Mouse (Mus musculus): ENCODE results near the gene Slc28a1. TPM values are rescaled to one million over a fixed set of nuclear protein-coding genes. Genes with fewer than 3 reads are reported as not detected.

Gene Slc28a1
- polyA plus RNA-seq, 1 experiment from 2014 or later = not detected

DNA sequence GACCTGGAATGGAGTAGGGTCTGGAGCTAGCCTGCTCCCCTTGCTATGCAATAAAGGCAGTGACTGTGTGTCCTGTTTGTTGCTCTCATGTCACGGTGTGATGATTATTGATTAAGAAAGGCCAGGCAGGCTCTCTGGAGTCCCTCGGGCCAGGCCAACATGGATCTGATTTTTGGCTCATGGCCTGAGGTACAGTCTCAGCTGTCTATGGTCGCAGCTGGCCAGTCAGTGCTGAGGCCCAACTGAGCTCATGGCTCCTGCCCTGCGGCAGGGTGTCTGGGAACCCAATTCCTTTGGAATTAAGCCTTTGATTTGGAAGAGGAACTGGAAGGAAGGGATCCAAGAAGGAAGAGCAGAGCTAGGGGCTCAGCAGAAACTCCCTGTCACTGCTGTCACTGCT, 9.1 kb upstream of the Slc28a1 start:
- no peak for ATAC-seq
- H3K4me1 ChIP-seq = no peaks in the 10 kb centered on the region
- no peak overlapping the region for H3K9ac ChIP-seq
- no peaks in the 10 kb centered on the region for H3K27me3 ChIP-seq
- H3K9me3 ChIP-seq (replicated peaks) = no peaks in the 10 kb centered on the region
- no peaks in the 10 kb centered on the region for H3K36me3 ChIP-seq (ENCODE audit: poor library complexity, severe bottlenecking)
- H3K27ac ChIP-seq = no peak overlapping the region
- no peak overlapping the region for H3K4me3 ChIP-seq
- WGBS = 64% methylated on average over 4 of the region's 4 CpGs
- no peak overlapping the region for H3K4me2 ChIP-seq

GRCm38 (mm10) chr7:81108226-81108625, 6.4 kb upstream of the Slc28a1 start:
- no peak overlapping the region for H3K4me2 ChIP-seq
- no peak overlapping the region for H3K4me3 ChIP-seq
- WGBS = 90% methylated on average over 5 of the region's 5 CpGs
- no peak overlapping the region for H3K9ac ChIP-seq
- no peak overlapping the region for H3K27ac ChIP-seq
- H3K36me3 ChIP-seq (ENCODE audit: poor library complexity, severe bottlenecking) = no peaks in the 10 kb centered on the region
- no peak for ATAC-seq
- H3K4me1 ChIP-seq = no peaks in the 10 kb centered on the region
- H3K27me3 ChIP-seq = no peaks in the 10 kb centered on the region
- H3K9me3 ChIP-seq (replicated peaks) = no peaks in the 10 kb centered on the region

DNA sequence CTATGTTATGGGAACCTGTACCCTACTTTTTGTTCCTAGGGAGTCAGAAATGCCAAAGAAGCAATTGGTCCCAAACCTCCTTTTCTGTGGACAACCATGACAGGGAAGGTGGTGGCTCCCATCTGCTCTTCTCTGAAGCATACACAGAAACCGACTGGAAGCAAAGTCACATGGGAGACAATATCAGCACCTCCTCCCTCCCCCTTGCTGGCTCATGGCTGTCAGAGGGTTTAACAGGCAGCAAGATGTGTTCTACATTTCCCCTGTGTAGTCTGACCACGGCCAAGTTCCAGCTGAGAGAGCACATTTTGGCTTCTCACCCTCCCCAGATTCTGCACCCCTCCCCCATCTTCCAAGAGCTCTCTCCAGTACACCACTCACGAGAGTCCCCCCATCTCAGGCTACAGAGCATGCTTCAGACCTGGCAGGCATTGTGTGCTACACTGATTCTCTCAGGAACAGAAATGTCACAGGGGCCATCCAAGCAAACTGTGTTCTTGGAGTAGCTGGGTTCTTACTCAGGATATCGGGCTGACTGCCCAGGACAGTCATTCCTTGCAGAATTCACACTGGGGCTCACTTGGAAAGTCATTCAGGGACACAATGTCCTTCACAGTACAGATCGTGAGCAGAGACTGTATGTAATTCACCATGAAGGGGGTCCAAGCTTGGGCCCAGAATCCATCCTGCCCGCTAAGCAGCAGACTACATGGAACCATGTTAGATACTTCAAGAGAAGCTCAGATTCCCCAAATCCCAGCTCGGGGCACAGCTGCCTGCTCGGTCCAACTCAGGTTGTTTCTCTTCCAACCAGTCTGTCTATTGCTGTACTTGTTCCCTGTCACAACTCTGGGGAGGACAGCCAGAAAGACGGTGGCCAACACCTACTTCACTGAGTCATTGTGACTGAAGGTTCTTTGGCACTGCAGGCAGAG, 4.6 kb upstream of the Slc28a1 start:
- Histone ChIP-seq H3K27me3 (no peaks in the 10 kb centered on the region), H3K4me3 (no peak overlapping the region), H3K9ac (no peak overlapping the region), H3K27ac (no peak overlapping the region), H3K9me3 (replicated peaks) (no peaks in the 10 kb centered on the region), H3K36me3 (ENCODE audit: poor library complexity, severe bottlenecking) (no peaks in the 10 kb centered on the region), H3K4me1 (no peaks in the 10 kb centered on the region), H3K4me2 (no peak overlapping the region)
- ATAC-seq = no peak
- WGBS = 74% methylated on average over 9 of the region's 9 CpGs

DNA sequence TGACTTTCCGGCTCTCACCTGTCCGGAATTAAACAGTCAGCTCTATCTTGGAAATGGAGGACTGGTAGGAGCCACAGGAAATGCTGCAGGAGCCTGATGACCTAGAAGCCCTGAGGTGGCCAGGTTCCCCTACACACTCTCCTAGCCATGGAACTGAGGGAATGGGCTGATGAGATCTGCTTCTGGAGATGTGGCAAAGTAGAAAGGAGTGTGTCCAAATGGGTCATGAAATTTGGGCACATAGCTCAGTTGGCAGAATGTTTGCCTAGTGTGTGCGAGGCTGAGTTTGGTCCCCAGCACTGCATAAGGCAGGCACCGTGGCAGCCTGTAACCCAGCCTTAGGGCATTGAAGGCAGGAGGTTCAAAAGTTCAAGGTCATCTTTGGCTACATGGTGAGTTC, 3.8 kb upstream of the Slc28a1 start:
- no peak overlapping the region for H3K9ac ChIP-seq
- H3K4me2 ChIP-seq = no peak overlapping the region
- H3K4me3 ChIP-seq = no peak overlapping the region
- H3K4me1 ChIP-seq = no peaks in the 10 kb centered on the region
- no peaks in the 10 kb centered on the region for H3K36me3 ChIP-seq (ENCODE audit: poor library complexity, severe bottlenecking)
- H3K27me3 ChIP-seq = no peaks in the 10 kb centered on the region
- no peak overlapping the region for H3K27ac ChIP-seq
- no peaks in the 10 kb centered on the region for H3K9me3 ChIP-seq (replicated peaks)
- WGBS = 90% methylated on average over 4 of the region's 4 CpGs
- ATAC-seq = no peak

GRCm38 (mm10) chr7:81111729-81112128, 2.9 kb upstream of the Slc28a1 start:
- WGBS = 96% methylated on average over 2 of the region's 2 CpGs
- Histone ChIP-seq H3K27me3 (no peaks in the 10 kb centered on the region), H3K36me3 (ENCODE audit: poor library complexity, severe bottlenecking) (no peaks in the 10 kb centered on the region), H3K9me3 (replicated peaks) (no peaks in the 10 kb centered on the region), H3K4me3 (no peak overlapping the region), H3K27ac (no peak overlapping the region), H3K4me2 (no peak overlapping the region), H3K4me1 (no peaks in the 10 kb centered on the region), H3K9ac (no peak overlapping the region)
- no peak for ATAC-seq

- H3K4me1 ChIP-seq = no peaks in the 10 kb centered on the region
- no peaks in the 10 kb centered on the region for H3K36me3 ChIP-seq (ENCODE audit: poor library complexity, severe bottlenecking)
- no peak for ATAC-seq
- H3K4me3 ChIP-seq = no peak overlapping the region
- H3K9ac ChIP-seq = no peak overlapping the region
- no peak overlapping the region for H3K4me2 ChIP-seq
- H3K9me3 ChIP-seq (replicated peaks) = no peaks in the 10 kb centered on the region
- 57% methylated on average over 5 of the region's 6 CpGs for WGBS
- H3K27ac ChIP-seq = no peak overlapping the region
- no peaks in the 10 kb centered on the region for H3K27me3 ChIP-seq
Observed at GRCm38 (mm10) chr7:81112686-81113360, 1.8 kb upstream of the Slc28a1 start.

DNA sequence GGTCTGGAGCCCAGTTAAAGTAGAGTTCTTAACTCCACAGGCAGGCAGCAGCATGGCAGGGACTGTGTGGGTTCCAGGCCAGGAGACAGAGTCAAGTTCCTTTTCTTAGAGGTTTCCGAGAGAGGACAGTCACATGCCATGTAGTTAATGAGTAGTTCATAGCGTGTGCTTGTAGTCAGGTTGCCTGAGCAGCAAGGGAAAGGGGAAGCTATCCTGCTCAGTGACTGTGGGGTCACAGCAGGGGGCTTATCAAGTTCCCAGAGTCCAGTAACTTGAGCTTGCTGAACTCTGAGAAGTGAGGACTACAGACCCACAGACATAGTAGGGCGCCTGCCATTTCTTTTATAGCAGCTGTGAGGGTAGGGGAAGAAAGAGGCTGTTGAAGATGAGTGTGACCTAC, 6.5 kb downstream of the Slc28a1 start:
- no peak overlapping the region for H3K9ac ChIP-seq
- no peaks in the 10 kb centered on the region for H3K9me3 ChIP-seq (replicated peaks)
- H3K27me3 ChIP-seq = no peaks in the 10 kb centered on the region
- peaks cover 9% of the 10 kb centered on the region for H3K4me1 ChIP-seq
- no peak for ATAC-seq
- H3K4me3 ChIP-seq = no peak overlapping the region
- no peak overlapping the region for H3K4me2 ChIP-seq
- no peaks in the 10 kb centered on the region for H3K36me3 ChIP-seq (ENCODE audit: poor library complexity, severe bottlenecking)
- WGBS = 64% methylated on average over 3 of the region's 3 CpGs
- no peak overlapping the region for H3K27ac ChIP-seq

GRCm38 (mm10) chr7:81122808-81123207, 8.2 kb downstream of the Slc28a1 start:
- Histone ChIP-seq H3K27me3 (no peaks in the 10 kb centered on the region), H3K9ac (no peak overlapping the region), H3K4me2 (no peak overlapping the region), H3K36me3 (ENCODE audit: poor library complexity, severe bottlenecking) (no peaks in the 10 kb centered on the region), H3K9me3 (replicated peaks) (no peaks in the 10 kb centered on the region), H3K4me1 (peaks cover 9% of the 10 kb centered on the region), H3K4me3 (no peak overlapping the region), H3K27ac (no peak overlapping the region)
- no peak for ATAC-seq
- WGBS = 76% methylated on average over 2 of the region's 2 CpGs

DNA sequence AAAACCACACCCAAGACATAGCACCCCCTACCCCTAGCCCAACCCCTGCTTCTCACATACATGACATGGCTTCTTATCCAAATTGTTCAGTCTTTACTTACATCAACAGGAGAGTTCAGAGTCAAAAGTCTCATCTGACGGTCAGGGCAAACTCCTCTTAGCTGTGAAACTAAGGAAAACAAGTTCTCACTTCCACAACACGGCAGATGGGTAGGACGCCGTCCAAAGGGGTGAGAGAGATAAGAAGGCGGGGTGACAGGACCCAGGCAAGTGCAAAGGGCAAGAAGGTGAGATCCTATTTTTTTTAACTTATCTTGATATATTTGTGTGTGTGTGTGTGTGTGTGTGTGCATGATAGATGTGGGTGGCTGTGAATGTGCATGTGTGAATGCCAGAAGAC, 9.0 kb downstream of the Slc28a1 start:
- H3K36me3 ChIP-seq (ENCODE audit: poor library complexity, severe bottlenecking) = no peaks in the 10 kb centered on the region
- H3K9ac ChIP-seq = no peak overlapping the region
- ATAC-seq = no peak
- no peak overlapping the region for H3K4me2 ChIP-seq
- no peaks in the 10 kb centered on the region for H3K27me3 ChIP-seq
- no peak overlapping the region for H3K27ac ChIP-seq
- H3K9me3 ChIP-seq (replicated peaks) = no peaks in the 10 kb centered on the region
- no peak overlapping the region for H3K4me3 ChIP-seq
- peaks cover 9% of the 10 kb centered on the region for H3K4me1 ChIP-seq
- 94% methylated on average over 5 of the region's 5 CpGs for WGBS

GRCm38 (mm10) chr7:81124773-81125172, 10.2 kb downstream of the Slc28a1 start:
- no peak overlapping the region for H3K4me2 ChIP-seq
- no peak for ATAC-seq
- no peak overlapping the region for H3K27ac ChIP-seq
- H3K27me3 ChIP-seq = no peaks in the 10 kb centered on the region
- no peak overlapping the region for H3K4me3 ChIP-seq
- peaks cover 9% of the 10 kb centered on the region for H3K4me1 ChIP-seq
- H3K9me3 ChIP-seq (replicated peaks) = no peaks in the 10 kb centered on the region
- 82% methylated on average over 8 of the region's 8 CpGs for WGBS
- no peak overlapping the region for H3K9ac ChIP-seq
- no peaks in the 10 kb centered on the region for H3K36me3 ChIP-seq (ENCODE audit: poor library complexity, severe bottlenecking)

DNA sequence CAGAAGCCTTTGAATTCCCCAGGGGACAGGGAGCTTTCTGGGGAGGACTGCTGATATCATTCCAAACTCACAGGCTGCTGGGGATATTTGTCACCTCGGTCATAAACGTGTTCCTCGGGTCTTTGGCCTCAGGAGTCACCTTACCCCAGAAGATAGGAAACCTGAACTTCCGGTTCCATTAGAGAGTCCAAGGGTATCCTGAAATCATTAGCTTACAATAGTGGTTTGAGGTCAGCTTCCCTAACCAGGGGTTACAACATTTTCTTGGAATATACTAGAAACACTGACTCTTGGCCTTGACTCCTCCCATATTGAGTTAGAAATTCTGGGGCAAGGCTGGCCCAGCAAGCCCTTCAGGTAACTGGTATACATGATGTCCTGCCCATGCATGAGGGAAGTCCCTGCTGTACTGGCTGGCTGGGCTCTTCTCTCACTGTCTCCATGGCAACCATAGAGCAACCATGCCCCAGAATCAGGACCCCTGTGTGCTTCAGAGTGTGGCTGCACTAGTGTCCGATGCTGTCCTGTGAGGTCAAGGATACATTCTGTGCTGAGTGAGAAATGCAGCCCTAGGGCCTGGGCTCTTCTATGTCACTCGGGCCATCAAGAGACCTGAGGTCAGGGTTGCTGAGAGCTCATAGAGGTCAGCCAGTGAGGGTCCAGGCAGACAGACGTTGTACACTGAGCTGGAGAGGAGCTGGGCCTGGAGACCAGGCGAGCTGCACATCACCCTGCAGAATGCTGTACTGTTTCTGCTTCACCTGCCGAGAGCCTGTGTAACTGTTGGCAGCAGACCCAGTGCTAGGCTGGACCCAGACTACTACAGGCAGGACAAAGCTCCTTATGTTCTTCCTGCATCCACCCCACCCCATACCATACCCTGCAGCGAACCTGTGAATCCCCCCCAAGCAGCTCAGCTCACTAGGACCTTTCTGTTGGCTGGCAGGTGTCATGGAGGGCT, 10.9 kb downstream of the Slc28a1 start:
- H3K4me1 ChIP-seq = peaks cover 9% of the 10 kb centered on the region
- no peaks in the 10 kb centered on the region for H3K36me3 ChIP-seq (ENCODE audit: poor library complexity, severe bottlenecking)
- H3K4me2 ChIP-seq = no peak overlapping the region
- H3K9me3 ChIP-seq (replicated peaks) = no peaks in the 10 kb centered on the region
- no peak overlapping the region for H3K9ac ChIP-seq
- H3K27ac ChIP-seq = no peak overlapping the region
- no peak overlapping the region for H3K4me3 ChIP-seq
- ATAC-seq = peak; percentile 36; the same call in 1 of the 2 replicates
- no peaks in the 10 kb centered on the region for H3K27me3 ChIP-seq
- WGBS = 75% methylated on average over 10 of the region's 10 CpGs

DNA sequence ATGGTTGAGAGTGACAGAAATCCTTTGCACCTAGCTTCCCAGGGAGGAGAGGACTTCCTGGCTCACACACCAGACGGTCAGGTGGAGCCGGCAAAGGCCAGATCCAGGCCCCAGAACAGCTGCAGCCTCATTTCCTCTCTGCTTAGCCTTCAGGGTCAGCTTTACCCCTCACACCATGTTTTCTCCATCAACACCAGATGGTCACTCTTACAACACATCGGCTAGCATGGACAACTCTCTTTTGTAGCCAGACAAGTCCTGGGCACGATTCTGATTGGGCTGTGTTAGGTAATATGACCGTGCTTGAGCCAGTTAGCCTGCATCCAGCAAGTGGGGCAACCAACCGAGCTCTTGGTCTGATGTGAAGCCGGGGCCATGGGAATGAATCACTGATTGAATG, 17.3 kb downstream of the Slc28a1 start:
- Histone ChIP-seq H3K4me1 (peaks cover 5% of the 10 kb centered on the region; the same call in 1 of the 2 replicates), H3K27me3 (no peaks in the 10 kb centered on the region), H3K27ac (no peak overlapping the region), H3K36me3 (ENCODE audit: poor library complexity, severe bottlenecking) (no peaks in the 10 kb centered on the region), H3K4me2 (no peak overlapping the region), H3K9ac (no peak overlapping the region), H3K9me3 (replicated peaks) (no peaks in the 10 kb centered on the region), H3K4me3 (no peak overlapping the region)
- no peak for ATAC-seq
- 73% methylated on average over 7 of the region's 7 CpGs for WGBS

Measured in forebrain, embryonic 13.5 days (tissue).